Mouse (Mus musculus): ENCODE measurements around the gene Etv6. TPM values are rescaled to one million over a fixed set of nuclear protein-coding genes. Genes with fewer than 3 reads are reported as not detected.
A peak's percentile ranks its signal among the peaks of the same experiment; 100 is the strongest.

Etv6 gene
- polyA plus RNA-seq, 1 experiment from 2014 or later, result 16.0 TPM

- WGBS (ENCODE audit: insufficient replicate concordance), result 77% methylated on average over 10 of the region's 10 CpGs
Observed at GRCm38 (mm10) chr6:134059552-134059891, 24.0 kb downstream of the Etv6 start.

GRCm38 (mm10) chr6:134060036-134060435, 24.5 kb downstream of the Etv6 start:
- no peaks in the 10 kb centered on the region for H3K9me3 ChIP-seq (replicated peaks; ENCODE audit: control insufficient read depth, low read length)
- H3K4me1 ChIP-seq (ENCODE audit: control insufficient read depth, insufficient read depth, low read length), result peaks cover 53% of the 10 kb centered on the region

More at GRCm38 (mm10) chr6:134059552-134059891, 24.0 kb downstream of the Etv6 start:
- no peaks in the 10 kb centered on the region for H3K27me3 ChIP-seq (ENCODE audit: control insufficient read depth, insufficient read depth, low read length)
- no peaks in the 10 kb centered on the region for H3K9me3 ChIP-seq (replicated peaks; ENCODE audit: control insufficient read depth, low read length)
- H3K4me1 ChIP-seq (ENCODE audit: control insufficient read depth, insufficient read depth, low read length), result peaks cover 51% of the 10 kb centered on the region
- no peak for ATAC-seq (replicated peaks; ENCODE audit: insufficient number of reproducible peaks, low FRiP score, low TSS enrichment)
- no peak overlapping the region for H3K9ac ChIP-seq (ENCODE audit: low read depth, low read length)
- H3K27ac ChIP-seq (ENCODE audit: low read depth, low read length), result no peak overlapping the region
- no peak overlapping the region for H3K4me2 ChIP-seq
- H3K36me3 ChIP-seq (ENCODE audit: control insufficient read depth, insufficient read depth, low read length), result no peaks in the 10 kb centered on the region
- H3K4me3 ChIP-seq (ENCODE audit: low read depth, low read length), result no peak overlapping the region

GRCm38 (mm10) chr6:134060811-134061210, 25.3 kb downstream of the Etv6 start:
- H3K36me3 ChIP-seq (ENCODE audit: control insufficient read depth, insufficient read depth, low read length), result no peaks in the 10 kb centered on the region
- peaks cover 55% of the 10 kb centered on the region for H3K4me1 ChIP-seq (ENCODE audit: control insufficient read depth, insufficient read depth, low read length)
- 60% methylated on average over 12 of the region's 12 CpGs for WGBS (ENCODE audit: insufficient replicate concordance)
- H3K9ac ChIP-seq (ENCODE audit: low read depth, low read length), result no peak overlapping the region
- H3K4me2 ChIP-seq, result no peak overlapping the region
- H3K27me3 ChIP-seq (ENCODE audit: control insufficient read depth, insufficient read depth, low read length), result no peaks in the 10 kb centered on the region
- H3K9me3 ChIP-seq (replicated peaks; ENCODE audit: control insufficient read depth, low read length), result no peaks in the 10 kb centered on the region
- H3K27ac ChIP-seq (ENCODE audit: low read depth, low read length), result no peak overlapping the region
- no peak overlapping the region for H3K4me3 ChIP-seq (ENCODE audit: low read depth, low read length)
- no peak for ATAC-seq (replicated peaks; ENCODE audit: insufficient number of reproducible peaks, low FRiP score, low TSS enrichment)

More at GRCm38 (mm10) chr6:134060036-134060435, 24.5 kb downstream of the Etv6 start:
- Histone ChIP-seq H3K36me3 (ENCODE audit: control insufficient read depth, insufficient read depth, low read length) (no peaks in the 10 kb centered on the region), H3K4me3 (ENCODE audit: low read depth, low read length) (no peak overlapping the region), H3K9ac (ENCODE audit: low read depth, low read length) (no peak overlapping the region), H3K27ac (ENCODE audit: low read depth, low read length) (no peak overlapping the region), H3K27me3 (ENCODE audit: control insufficient read depth, insufficient read depth, low read length) (no peaks in the 10 kb centered on the region), H3K4me2 (no peak overlapping the region)
- 78% methylated on average over 9 of the region's 9 CpGs for WGBS (ENCODE audit: insufficient replicate concordance)
- ATAC-seq (replicated peaks; ENCODE audit: insufficient number of reproducible peaks, low FRiP score, low TSS enrichment), result no peak

- ATAC-seq (replicated peaks; ENCODE audit: insufficient number of reproducible peaks, low FRiP score, low TSS enrichment), result no peak
- Histone ChIP-seq H3K4me3 (ENCODE audit: low read depth, low read length) (no peak overlapping the region), H3K36me3 (ENCODE audit: control insufficient read depth, insufficient read depth, low read length) (no peaks in the 10 kb centered on the region; the same call in 1 of the 2 replicates), H3K27ac (ENCODE audit: low read depth, low read length) (no peak overlapping the region), H3K4me2 (no peak overlapping the region), H3K27me3 (ENCODE audit: control insufficient read depth, insufficient read depth, low read length) (no peaks in the 10 kb centered on the region), H3K9ac (ENCODE audit: low read depth, low read length) (no peak overlapping the region), H3K9me3 (replicated peaks; ENCODE audit: control insufficient read depth, low read length) (no peaks in the 10 kb centered on the region), H3K4me1 (ENCODE audit: control insufficient read depth, insufficient read depth, low read length) (peaks cover 53% of the 10 kb centered on the region)
- WGBS (ENCODE audit: insufficient replicate concordance), result 74% methylated on average over 11 of the region's 11 CpGs
Observed at GRCm38 (mm10) chr6:134065018-134065725, 29.7 kb downstream of the Etv6 start.

GRCm38 (mm10) chr6:134066112-134066511, 30.6 kb downstream of the Etv6 start:
- H3K4me2 ChIP-seq, result no peak overlapping the region
- H3K4me1 ChIP-seq (ENCODE audit: control insufficient read depth, insufficient read depth, low read length), result peaks cover 44% of the 10 kb centered on the region
- H3K9me3 ChIP-seq (replicated peaks; ENCODE audit: control insufficient read depth, low read length), result no peaks in the 10 kb centered on the region
- H3K36me3 ChIP-seq (ENCODE audit: control insufficient read depth, insufficient read depth, low read length), result no peaks in the 10 kb centered on the region; the same call in 1 of the 2 replicates
- no peaks in the 10 kb centered on the region for H3K27me3 ChIP-seq (ENCODE audit: control insufficient read depth, insufficient read depth, low read length)
- 37% methylated on average over 6 of the region's 6 CpGs for WGBS (ENCODE audit: insufficient replicate concordance)
- 0 out of 2 replicates have a peak, but pooled peaks have one; percentile 22 for ATAC-seq (replicated peaks; ENCODE audit: insufficient number of reproducible peaks, low FRiP score, low TSS enrichment)
- H3K4me3 ChIP-seq (ENCODE audit: low read depth, low read length), result no peak overlapping the region
- no peak overlapping the region for H3K9ac ChIP-seq (ENCODE audit: low read depth, low read length)
- peak overlapping the region; percentile 29 for H3K27ac ChIP-seq (ENCODE audit: low read depth, low read length)

- Histone ChIP-seq H3K9me3 (replicated peaks; ENCODE audit: control insufficient read depth, low read length) (no peaks in the 10 kb centered on the region), H3K27me3 (ENCODE audit: control insufficient read depth, insufficient read depth, low read length) (no peaks in the 10 kb centered on the region), H3K36me3 (ENCODE audit: control insufficient read depth, insufficient read depth, low read length) (no peaks in the 10 kb centered on the region; the same call in 1 of the 2 replicates), H3K9ac (ENCODE audit: low read depth, low read length) (no peak overlapping the region), H3K4me1 (ENCODE audit: control insufficient read depth, insufficient read depth, low read length) (peaks cover 40% of the 10 kb centered on the region), H3K4me2 (no peak overlapping the region), H3K4me3 (ENCODE audit: low read depth, low read length) (no peak overlapping the region), H3K27ac (ENCODE audit: low read depth, low read length) (peak overlapping the region; percentile 47; the same call in 1 of the 2 replicates)
- no peak for ATAC-seq (replicated peaks; ENCODE audit: insufficient number of reproducible peaks, low FRiP score, low TSS enrichment)
- WGBS (ENCODE audit: insufficient replicate concordance), result 57% methylated on average over 4 of the region's 4 CpGs
Observed at GRCm38 (mm10) chr6:134066996-134067395, 31.5 kb downstream of the Etv6 start.

GRCm38 (mm10) chr6:134067536-134067935, 32.0 kb downstream of the Etv6 start:
- no peaks in the 10 kb centered on the region; the same call in 1 of the 2 replicates for H3K36me3 ChIP-seq (ENCODE audit: control insufficient read depth, insufficient read depth, low read length)
- 0 out of 2 replicates have a peak overlapping the region, but pooled peaks have one; percentile 47 for H3K27ac ChIP-seq (ENCODE audit: low read depth, low read length)
- H3K4me2 ChIP-seq, result no peak overlapping the region
- peaks cover 40% of the 10 kb centered on the region for H3K4me1 ChIP-seq (ENCODE audit: control insufficient read depth, insufficient read depth, low read length)
- H3K9me3 ChIP-seq (replicated peaks; ENCODE audit: control insufficient read depth, low read length), result no peaks in the 10 kb centered on the region
- WGBS (ENCODE audit: insufficient replicate concordance), result 45% methylated on average over 8 of the region's 8 CpGs
- no peak for ATAC-seq (replicated peaks; ENCODE audit: insufficient number of reproducible peaks, low FRiP score, low TSS enrichment)
- no peak overlapping the region for H3K9ac ChIP-seq (ENCODE audit: low read depth, low read length)
- H3K4me3 ChIP-seq (ENCODE audit: low read depth, low read length), result no peak overlapping the region
- H3K27me3 ChIP-seq (ENCODE audit: control insufficient read depth, insufficient read depth, low read length), result no peaks in the 10 kb centered on the region

- Histone ChIP-seq H3K4me3 (ENCODE audit: low read depth, low read length) (no peak overlapping the region), H3K9me3 (replicated peaks; ENCODE audit: control insufficient read depth, low read length) (no peaks in the 10 kb centered on the region), H3K9ac (ENCODE audit: low read depth, low read length) (no peak overlapping the region), H3K27me3 (ENCODE audit: control insufficient read depth, insufficient read depth, low read length) (no peaks in the 10 kb centered on the region), H3K4me1 (ENCODE audit: control insufficient read depth, insufficient read depth, low read length) (peaks cover 9% of the 10 kb centered on the region), H3K36me3 (ENCODE audit: control insufficient read depth, insufficient read depth, low read length) (peaks cover 4% of the 10 kb centered on the region), H3K4me2 (no peak overlapping the region), H3K27ac (ENCODE audit: low read depth, low read length) (no peak overlapping the region)
- WGBS (ENCODE audit: insufficient replicate concordance), result 77% methylated on average over 7 of the region's 7 CpGs
- no peak for ATAC-seq (replicated peaks; ENCODE audit: insufficient number of reproducible peaks, low FRiP score, low TSS enrichment)
Observed at GRCm38 (mm10) chr6:134072439-134072838, 36.9 kb downstream of the Etv6 start.

- Histone ChIP-seq H3K9ac (ENCODE audit: low read depth, low read length) (no peak overlapping the region), H3K27ac (ENCODE audit: low read depth, low read length) (no peak overlapping the region), H3K4me3 (ENCODE audit: low read depth, low read length) (no peak overlapping the region), H3K9me3 (replicated peaks; ENCODE audit: control insufficient read depth, low read length) (no peaks in the 10 kb centered on the region), H3K27me3 (ENCODE audit: control insufficient read depth, insufficient read depth, low read length) (no peaks in the 10 kb centered on the region), H3K4me1 (ENCODE audit: control insufficient read depth, insufficient read depth, low read length) (peaks cover 13% of the 10 kb centered on the region; the same call in 1 of the 2 replicates), H3K4me2 (no peak overlapping the region), H3K36me3 (ENCODE audit: control insufficient read depth, insufficient read depth, low read length) (peaks cover 4% of the 10 kb centered on the region)
- ATAC-seq (replicated peaks; ENCODE audit: insufficient number of reproducible peaks, low FRiP score, low TSS enrichment), result no peak
- WGBS (ENCODE audit: insufficient replicate concordance), result 84% methylated on average over 6 of the region's 6 CpGs
Observed at GRCm38 (mm10) chr6:134072906-134073305, 37.4 kb downstream of the Etv6 start.

Measured in heart, embryonic 11.5 days (tissue).